Mouse (Mus musculus): ENCODE results near the gene Ctsa. TPM values are rescaled to one million over a fixed set of nuclear protein-coding genes. Genes with fewer than 3 reads are reported as not detected.
A peak's percentile ranks its signal among the peaks of the same experiment; 100 is the strongest.

The Ctsa gene
- polyA plus RNA-seq, 1 experiment: 202 TPM

- TF ChIP-seq SRF (IDR thresholded peaks at IDR 0.05; ENCODE audit: control insufficient read depth, insufficient read length, low read depth) (no peak), TCF3 (IDR thresholded peaks at IDR 0.05; ENCODE audit: insufficient read length, low read depth) (no peak), E2F4 (IDR thresholded peaks at IDR 0.05; ENCODE audit: insufficient read depth) (no peak), MYOG (IDR thresholded peaks at IDR 0.05; ENCODE audit: control insufficient read depth in 1 of 3, insufficient read depth in 1 of 3, insufficient read length in 2 of 3, low read depth in 2 of 3) (no peak), USF1 (IDR thresholded peaks at IDR 0.05; ENCODE audit: low read depth) (no peak), POLR2A (IDR thresholded peaks at IDR 0.05; ENCODE audit: insufficient read length, low read depth) (no peak), MYOD1 (IDR thresholded peaks at IDR 0.05; ENCODE audit: control insufficient read depth in 1 of 3, insufficient read length in 2 of 3, low read depth in 2 of 3) (no peak), CEBPB (IDR thresholded peaks at IDR 0.05; ENCODE audit: insufficient read depth, poor library complexity, severe bottlenecking) (no peak), MAX (IDR thresholded peaks at IDR 0.05; ENCODE audit: low read depth) (no peak), POLR2AphosphoS2 (IDR thresholded peaks at IDR 0.05; ENCODE audit: insufficient read length, low read depth) (no peak), REST (IDR thresholded peaks at IDR 0.05; ENCODE audit: insufficient read depth, insufficient read length) (no peak), TCF12 (IDR thresholded peaks at IDR 0.05; ENCODE audit: insufficient read depth, poor library complexity, severe bottlenecking) (no peak)
- Histone ChIP-seq H3ac (ENCODE audit: control insufficient read depth, insufficient read length) (no peak overlapping the region), H3K36me3 (ENCODE audit: control insufficient read depth, insufficient read depth) (no peaks in the 10 kb centered on the region), H3K4me3 (peak overlapping the region; percentile 74), H3K27me3 (ENCODE audit: control insufficient read depth, insufficient read depth, insufficient read length) (no peaks in the 10 kb centered on the region), H3K79me2 (ENCODE audit: control insufficient read depth, insufficient read depth) (no peaks in the 10 kb centered on the region), H3K4me2 (ENCODE audit: low read depth) (peak overlapping the region; percentile 92)
Measured at GRCm38 (mm10) chr2:164832032-164832747, 483 bp upstream of the Ctsa start.

DNA sequence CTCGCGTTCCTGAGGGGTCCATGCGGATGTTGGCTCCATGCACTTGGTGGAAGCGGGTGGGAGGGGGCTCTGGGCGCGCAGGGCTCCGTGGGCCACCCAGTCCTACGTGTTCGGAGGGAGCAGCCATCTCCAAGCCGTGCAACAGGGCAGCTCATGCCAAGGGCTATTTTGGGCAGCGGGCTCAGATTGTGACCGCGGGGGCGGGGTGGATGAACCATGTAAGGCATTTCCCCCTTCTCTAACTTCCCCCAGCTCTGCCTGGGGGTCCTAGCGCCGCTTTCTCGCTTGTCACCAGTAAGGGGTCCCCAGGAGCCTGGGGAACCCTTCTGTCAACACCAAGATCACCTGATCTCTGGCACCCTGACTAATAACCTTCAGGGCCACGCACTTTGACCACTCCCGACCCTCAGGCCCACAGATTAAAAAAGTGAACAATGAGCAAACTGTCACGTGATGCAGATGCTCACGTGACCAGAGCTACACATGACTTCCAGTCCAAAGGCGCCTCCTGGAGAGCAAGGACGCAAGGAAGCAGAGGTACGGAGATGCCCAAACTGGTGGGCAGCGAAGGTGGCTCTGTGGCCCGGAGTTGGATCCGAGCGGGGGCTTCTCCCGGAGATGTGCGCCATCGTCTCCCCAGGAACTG, 764 bp downstream of the Ctsa start, which contains the start of gene Neurl2:
Gene Neurl2, minus strand, starts transcription at position 143 of the 646 bp plus-strand sequence.
- TF ChIP-seq MAX (IDR thresholded peaks at IDR 0.05; ENCODE audit: low read depth): peak; percentile 61
- peak; percentile 69 for TF ChIP-seq POLR2A (IDR thresholded peaks at IDR 0.05; ENCODE audit: insufficient read length, low read depth)
- peak; percentile 97 for TF ChIP-seq SRF (IDR thresholded peaks at IDR 0.05; ENCODE audit: control insufficient read depth, insufficient read length, low read depth)
- TF ChIP-seq CEBPB (IDR thresholded peaks at IDR 0.05; ENCODE audit: insufficient read depth, poor library complexity, severe bottlenecking): no peak
- TF ChIP-seq MYOG (IDR thresholded peaks at IDR 0.05; ENCODE audit: control insufficient read depth in 1 of 3, insufficient read depth in 1 of 3, insufficient read length in 2 of 3, low read depth in 2 of 3): peak in 1 of 3 experiments; percentile 2
- TF ChIP-seq USF1 (IDR thresholded peaks at IDR 0.05; ENCODE audit: low read depth): peak; percentile 100
- no peak for TF ChIP-seq TCF12 (IDR thresholded peaks at IDR 0.05; ENCODE audit: insufficient read depth, poor library complexity, severe bottlenecking)
- no peak for TF ChIP-seq TCF3 (IDR thresholded peaks at IDR 0.05; ENCODE audit: insufficient read length, low read depth)
- TF ChIP-seq POLR2AphosphoS2 (IDR thresholded peaks at IDR 0.05; ENCODE audit: insufficient read length, low read depth): peak; percentile 80
- no peak for TF ChIP-seq REST (IDR thresholded peaks at IDR 0.05; ENCODE audit: insufficient read depth, insufficient read length)
- TF ChIP-seq MYOD1 (IDR thresholded peaks at IDR 0.05; ENCODE audit: control insufficient read depth in 1 of 3, insufficient read length in 2 of 3, low read depth in 2 of 3): no peak
- TF ChIP-seq E2F4 (IDR thresholded peaks at IDR 0.05; ENCODE audit: insufficient read depth): no peak
- peak within 1 kb of the TSS; percentile 74 for H3K4me3 ChIP-seq
- no peaks in the 10 kb centered on the region for H3K79me2 ChIP-seq (ENCODE audit: control insufficient read depth, insufficient read depth)
- H3K4me2 ChIP-seq (ENCODE audit: low read depth): peak within 1 kb of the TSS; percentile 92
- peak within 1 kb of the TSS; percentile 18 for H3ac ChIP-seq (ENCODE audit: control insufficient read depth, insufficient read length)
- no peaks in the 10 kb centered on the region for H3K27me3 ChIP-seq (ENCODE audit: control insufficient read depth, insufficient read depth, insufficient read length)
- no peaks in the 10 kb centered on the region for H3K36me3 ChIP-seq (ENCODE audit: control insufficient read depth, insufficient read depth)

GRCm38 (mm10) chr2:164834531-164834930, 1.9 kb downstream of the Ctsa start:
- H3K4me3 ChIP-seq: peak overlapping the region; percentile 74
- TF ChIP-seq POLR2A (IDR thresholded peaks at IDR 0.05; ENCODE audit: insufficient read length, low read depth): no peak
- no peak for TF ChIP-seq E2F4 (IDR thresholded peaks at IDR 0.05; ENCODE audit: insufficient read depth)
- TF ChIP-seq MAX (IDR thresholded peaks at IDR 0.05; ENCODE audit: low read depth): no peak
- TF ChIP-seq MYOG (IDR thresholded peaks at IDR 0.05; ENCODE audit: control insufficient read depth in 1 of 3, insufficient read depth in 1 of 3, insufficient read length in 2 of 3, low read depth in 2 of 3): no peak
- TF ChIP-seq CEBPB (IDR thresholded peaks at IDR 0.05; ENCODE audit: insufficient read depth, poor library complexity, severe bottlenecking): no peak
- TF ChIP-seq SRF (IDR thresholded peaks at IDR 0.05; ENCODE audit: control insufficient read depth, insufficient read length, low read depth): no peak
- peak; percentile 18 for TF ChIP-seq POLR2AphosphoS2 (IDR thresholded peaks at IDR 0.05; ENCODE audit: insufficient read length, low read depth)
- no peak for TF ChIP-seq REST (IDR thresholded peaks at IDR 0.05; ENCODE audit: insufficient read depth, insufficient read length)
- no peaks in the 10 kb centered on the region for H3K36me3 ChIP-seq (ENCODE audit: control insufficient read depth, insufficient read depth)
- H3K4me2 ChIP-seq (ENCODE audit: low read depth): peak overlapping the region; percentile 92
- H3ac ChIP-seq (ENCODE audit: control insufficient read depth, insufficient read length): peak overlapping the region; percentile 18
- no peaks in the 10 kb centered on the region for H3K79me2 ChIP-seq (ENCODE audit: control insufficient read depth, insufficient read depth)
- H3K27me3 ChIP-seq (ENCODE audit: control insufficient read depth, insufficient read depth, insufficient read length): no peaks in the 10 kb centered on the region

- Histone ChIP-seq H3K4me3 (peak overlapping the region; percentile 74), H3K36me3 (ENCODE audit: control insufficient read depth, insufficient read depth) (no peaks in the 10 kb centered on the region), H3K27me3 (ENCODE audit: control insufficient read depth, insufficient read depth, insufficient read length) (no peaks in the 10 kb centered on the region), H3ac (ENCODE audit: control insufficient read depth, insufficient read length) (no peak overlapping the region), H3K79me2 (ENCODE audit: control insufficient read depth, insufficient read depth) (no peaks in the 10 kb centered on the region), H3K4me2 (ENCODE audit: low read depth) (peak overlapping the region; percentile 92)
- TF ChIP-seq REST (IDR thresholded peaks at IDR 0.05; ENCODE audit: insufficient read depth, insufficient read length) (no peak), POLR2AphosphoS2 (IDR thresholded peaks at IDR 0.05; ENCODE audit: insufficient read length, low read depth) (peak; percentile 68)
Measured at GRCm38 (mm10) chr2:164835164-164835563, 2.5 kb downstream of the Ctsa start.

Measured in myocyte (in vitro differentiated cells).